Mouse (Mus musculus) ES-Bruce4 (cell line): ENCODE data around the gene Slc7a11. TPM values are rescaled to one million over a fixed set of nuclear protein-coding genes. Genes with fewer than 3 reads are reported as not detected.

Experiments used
- H3K27ac ChIP-seq: 2 replicates; pipeline ENCODE4 v1.5.1; 2012; ENCODE audit warnings: low read length, inconsistent platforms; ENCODE audit not compliant: insufficient read depth
- H3K27me3 ChIP-seq: 2 replicates; pipeline ENCODE4 v1.6.1; 2012; ENCODE audit warnings: mild to moderate bottlenecking, low read length, inconsistent platforms; ENCODE audit not compliant: control insufficient read depth, poor library complexity, insufficient read depth, severe bottlenecking
- H3K36me3 ChIP-seq: 2 replicates; pipeline ENCODE4 v1.6.1; 2012; ENCODE audit warnings: inconsistent platforms, mild to moderate bottlenecking, low read length, moderate library complexity; ENCODE audit not compliant: control insufficient read depth, poor library complexity, insufficient read depth, severe bottlenecking
- H3K4me1 ChIP-seq: one replicate; pipeline ENCODE4 v1.8.1; 2011; ENCODE audit warnings: low read length; ENCODE audit not compliant: control insufficient read depth, insufficient read depth
- H3K4me3 ChIP-seq: 2 replicates; pipeline ENCODE4 v1.5.1; 2011; ENCODE audit warnings: low read depth, mild to moderate bottlenecking, low read length
- H3K9ac ChIP-seq: 2 replicates; pipeline ENCODE4 v1.6.1; 2012; ENCODE audit warnings: low read depth, mild to moderate bottlenecking, inconsistent platforms; ENCODE audit not compliant: poor library complexity, severe bottlenecking
- H3K9me3 ChIP-seq: replicated peaks from 2 replicates; pipeline ENCODE4 v1.6.1; 2012; ENCODE audit warnings: mild to moderate bottlenecking, low read length, inconsistent platforms; ENCODE audit not compliant: control insufficient read depth, poor library complexity, insufficient read depth, severe bottlenecking
- CTCF ChIP-seq: IDR thresholded peaks from one replicate; pipeline ENCODE4 v1.8.1; 2011; ENCODE audit warnings: low read depth, low read length
- EP300 ChIP-seq: IDR thresholded peaks from 2 replicates; pipeline ENCODE4 v1.6.1; 2011; ENCODE audit warnings: low read depth, low read length; ENCODE audit not compliant: insufficient read depth
- POLR2A ChIP-seq: IDR thresholded peaks from one replicate; pipeline ENCODE4 v1.8.1; 2011; ENCODE audit warnings: low read length; ENCODE audit not compliant: insufficient read depth
- polyA plus RNA-seq: library from polyadenylated mRNA; stranded (reverse); fragments of >200 nt; gene quantifications from 2 replicates; pipeline ENCODE4 v1.2.4, GENCODE M21; 2011; ENCODE audit warnings: low read depth; ENCODE audit not compliant: missing spikeins, insufficient read depth, insufficient read length

Gene Slc7a11
- polyA plus RNA-seq, 1 experiment = 0.31 TPM

- TF ChIP-seq POLR2A (no peak), EP300 (no peak), CTCF (no peak)
- Histone ChIP-seq H3K9ac (no peak overlapping the region), H3K4me1 (no peaks in the 10 kb centered on the region), H3K9me3 (no peaks in the 10 kb centered on the region), H3K27me3 (no peaks in the 10 kb centered on the region), H3K27ac (no peak overlapping the region), H3K4me3 (no peak overlapping the region), H3K36me3 (no peaks in the 10 kb centered on the region)
These were observed 589.1 kb downstream of the Slc7a11 start for GRCm38 (mm10) chr3:49854277-49854676.

- no peak overlapping the region for H3K9ac ChIP-seq
- H3K36me3 ChIP-seq = no peaks in the 10 kb centered on the region
- no peak overlapping the region for H3K27ac ChIP-seq
- TF ChIP-seq CTCF (no peak), EP300 (no peak), POLR2A (no peak)
- H3K4me3 ChIP-seq = no peak overlapping the region
- no peaks in the 10 kb centered on the region for H3K27me3 ChIP-seq
- no peaks in the 10 kb centered on the region for H3K4me1 ChIP-seq
- H3K9me3 ChIP-seq = no peaks in the 10 kb centered on the region
These were observed 600.4 kb downstream of the Slc7a11 start for GRCm38 (mm10) chr3:49842971-49843370.
